In the genomic region with DNA sequence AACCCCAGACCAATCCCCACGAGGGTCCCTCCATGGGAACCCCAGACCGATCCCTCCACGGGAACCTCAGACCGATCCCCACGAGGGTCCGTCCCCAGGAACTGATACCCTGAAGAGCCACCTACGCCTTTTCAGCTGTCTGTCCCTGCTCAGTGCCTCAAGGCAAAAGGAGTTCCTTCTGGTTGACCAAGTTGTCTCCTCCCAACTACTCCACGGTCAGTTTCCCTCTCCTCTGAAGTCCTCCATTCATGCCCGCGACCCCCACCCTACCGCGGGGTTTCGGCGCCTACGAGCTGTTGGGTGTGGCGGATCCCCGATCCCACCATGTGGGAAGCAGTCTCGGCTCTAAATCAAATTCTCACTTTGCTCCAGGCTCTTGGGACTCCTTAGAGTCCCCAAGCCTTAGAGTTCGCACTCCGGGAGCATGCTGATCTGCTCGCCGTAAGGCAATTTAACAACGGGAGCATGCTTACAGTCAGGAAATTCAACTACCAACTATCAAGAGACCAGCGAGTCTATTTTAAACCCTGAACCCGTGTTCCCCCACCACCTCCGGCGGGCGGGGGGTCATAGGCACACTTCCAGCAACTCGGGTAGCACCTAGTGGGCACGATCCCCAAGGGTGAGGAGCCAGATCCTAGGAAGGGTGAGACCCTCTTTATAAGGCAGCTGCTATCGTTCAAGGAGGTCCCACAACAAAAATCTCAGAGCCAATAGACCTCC, we compare ENCODE assay signal across 9 mouse cellular contexts. TPM values are rescaled to one million over a fixed set of nuclear protein-coding genes. Genes with fewer than 3 reads are reported as not detected.
DNase-seq lines count a peak whose midpoint lies in the region; ATAC-seq and TF ChIP-seq lines count a peak whose summit lies in the region.
"Had no signal": no experiment of that assay in that cellular context is flagged by ENCODE, and none has a peak within 500 bp of the region (broad histone marks: within the 10 kb centered on the region; RNA-seq: fewer than 3 reads in every experiment).

No protein-coding gene starts in this region.

- no peaks in the 10 kb centered on the region for H3K36me3 ChIP-seq in lung, embryonic 15.5 days
- no peaks in the 10 kb centered on the region for H3K36me3 ChIP-seq in limb, embryonic 14.5 days (ENCODE audit: control insufficient read depth, insufficient read depth, low read length)
- H3K36me3 ChIP-seq in stomach, embryonic 14.5 days (ENCODE audit: control insufficient read depth, insufficient read depth, low read length): no peaks in the 10 kb centered on the region

- peak overlapping the region; percentile 63 for H3K9ac ChIP-seq in lung, embryonic 15.5 days
- peak overlapping the region; percentile 62 for H3K9ac ChIP-seq in limb, embryonic 14.5 days (ENCODE audit: low read depth, low read length, severe bottlenecking)
- peak overlapping the region; percentile 52 for H3K9ac ChIP-seq in stomach, embryonic 14.5 days (replicated peaks; ENCODE audit: low read depth, low read length)

- no peaks in the 10 kb centered on the region for H3K27me3 ChIP-seq in lung, embryonic 15.5 days
- no peaks in the 10 kb centered on the region for H3K27me3 ChIP-seq in limb, embryonic 14.5 days (ENCODE audit: control insufficient read depth, insufficient read depth, low read length)
- no peaks in the 10 kb centered on the region for H3K27me3 ChIP-seq in stomach, embryonic 14.5 days (ENCODE audit: control insufficient read depth, insufficient read depth, low read length)
- H3K27me3 ChIP-seq: Patski had no signal

- peaks cover 3% of the 10 kb centered on the region for H3K4me1 ChIP-seq in lung, embryonic 15.5 days
- H3K4me1 ChIP-seq in limb, embryonic 14.5 days (ENCODE audit: control insufficient read depth, insufficient read depth, low read length): peaks cover 6% of the 10 kb centered on the region
- H3K4me1 ChIP-seq in stomach, embryonic 14.5 days (ENCODE audit: control insufficient read depth, insufficient read depth, low read length): peaks cover 3% of the 10 kb centered on the region; the same call in 1 of the 2 replicates

- H3K4me2 ChIP-seq in lung, embryonic 15.5 days: peak overlapping the region; percentile 83
- H3K4me2 ChIP-seq in limb, embryonic 14.5 days (replicated peaks; ENCODE audit: low read depth, low read length, severe bottlenecking): peak overlapping the region; percentile 65
- peak overlapping the region; percentile 57 for H3K4me2 ChIP-seq in stomach, embryonic 14.5 days (replicated peaks; ENCODE audit: low read depth, low read length)

- intact Hi-C loops in gastrocnemius, postnatal 14 days (cut with DNase I; ENCODE audit: low total_unique reads): no loop called here

- peak overlapping the region; percentile 52 for H3K4me3 ChIP-seq in lung, embryonic 15.5 days
- H3K4me3 ChIP-seq in limb, embryonic 14.5 days (replicated peaks; ENCODE audit: low read length): peak overlapping the region; percentile 52
- H3K4me3 ChIP-seq in stomach, embryonic 14.5 days (ENCODE audit: low read depth, low read length): peak overlapping the region; percentile 47
- H3K4me3 ChIP-seq in layer of hippocampus, adult 2 months: no peak overlapping the region

- no peaks in the 10 kb centered on the region for H3K9me3 ChIP-seq in lung, embryonic 15.5 days
- peaks cover 7% of the 10 kb centered on the region for H3K9me3 ChIP-seq in limb, embryonic 14.5 days (ENCODE audit: control insufficient read depth, low read length)
- peaks cover 12% of the 10 kb centered on the region; the same call in 1 of the 2 replicates for H3K9me3 ChIP-seq in stomach, embryonic 14.5 days (ENCODE audit: control insufficient read depth, low read depth, low read length)

- H3K27ac ChIP-seq in lung, embryonic 15.5 days: peak overlapping the region; percentile 61
- H3K27ac ChIP-seq in limb, embryonic 14.5 days (replicated peaks; ENCODE audit: low read depth, low read length): peak overlapping the region; percentile 67
- H3K27ac ChIP-seq in stomach, embryonic 14.5 days (ENCODE audit: low read length): peak overlapping the region; percentile 68
- H3K27ac ChIP-seq in layer of hippocampus, adult 2 months: no peak overlapping the region

- TF ChIP-seq CTCF in layer of hippocampus, adult 2 months (conservative IDR thresholded peaks at IDR 0.05): no peak

- no peak for TF ChIP-seq POLR2A in limb, embryonic 14.5 days (IDR thresholded peaks at IDR 0.05; ENCODE audit: borderline replicate concordance, extremely low read depth, insufficient read depth, insufficient read length)

- ATAC-seq in lung, embryonic 15.5 days (ENCODE audit: borderline replicate concordance, extremely low read depth, low FRiP score, low TSS enrichment): peak; percentile 41; the same call in 1 of the 2 replicates
- no peak for ATAC-seq in limb, embryonic 14.5 days (ENCODE audit: low FRiP score, low read depth)
- ATAC-seq in stomach, embryonic 14.5 days (ENCODE audit: insufficient number of reproducible peaks, insufficient read depth, low FRiP score, low read depth): no peak
- no peak for ATAC-seq in activated CD4-positive, CD25-positive, alpha-beta regulatory T cell, adult 4 months
- ATAC-seq: Patski had no signal

- WGBS in lung, embryonic 15.5 days: 44% methylated on average over 31 of the region's 31 CpGs
- 37% methylated on average over 31 of the region's 31 CpGs for WGBS in limb, embryonic 14.5 days
- WGBS in stomach, embryonic 14.5 days: 43% methylated on average over 31 of the region's 31 CpGs

- DNase-seq in lung, postnatal 36 days: no peak
- peak; percentile 46 for DNase-seq in gastrocnemius, postnatal 14 days
- DNase-seq in limb, embryonic 14.5 days (ENCODE audit: low spot score): no peak
- no peak for DNase-seq in layer of hippocampus, adult 2 months (ENCODE audit: low spot score in 2 of 2)
- DNase-seq in cerebellum, adult 18-20 months: no peak

RNA-seq across cellular contexts. Expression of a gene that starts 0.8 kb away (rescaled TPM):
- 70.0 and 74.0 TPM in 2 replicates for polyA plus RNA-seq in lung, embryonic 15.5 days (2015; fragmentation: Nextera tagmentation; extraction: Ambion mirVana)
- 100 to 1,000 TPM; 171 to 183 TPM for total RNA-seq in gastrocnemius, postnatal 14 days (2021)
- polyA plus RNA-seq in limb, embryonic 14.5 days (2012; rRNA removed): 80.0 and 101 TPM in 2 replicates
- 111 and 118 TPM in 2 replicates for polyA plus RNA-seq in limb, embryonic 14.5 days (2014; fragmentation: Nextera tagmentation; extraction: Ambion mirVana)
- polyA plus RNA-seq in stomach, embryonic 14.5 days (2014; fragmentation: Nextera tagmentation; extraction: Ambion mirVana): 59.1 and 72.9 TPM in 2 replicates
- 1 to 10 TPM in 1 of 2 experiments, under 1 TPM in 1; 0.82 to 1.2 TPM for total RNA-seq in layer of hippocampus, adult 2 months (2021)
- not detected for polyA plus RNA-seq in activated CD4-positive, CD25-positive, alpha-beta regulatory T cell, adult 4 months (2017; shearing (Covaris generic))

Comparison
In these comparisons a context has a peak if more than half of its experiments do, and no peak if none do; other contexts are left out.
1. RNA of a gene that starts 0.8 kb away (polyA plus RNA-seq): 80.0 to 118 TPM in limb, embryonic 14.5 days, 70.0 to 74.0 TPM in lung, embryonic 15.5 days and 59.1 to 72.9 TPM in stomach, embryonic 14.5 days; not detected in activated CD4-positive, CD25-positive, alpha-beta regulatory T cell, adult 4 months; every median in the first group is over 10 times any median in the second.
2. Peak in every context shown above with its lines, with median percentiles within 50 percentile points of each other: H3K4me2 ChIP-seq and H3K9ac ChIP-seq.